Mouse (Mus musculus) ES-E14 (cell line): ENCODE results near the gene Cadps.

Experiments used
- CHD2 ChIP-seq: IDR thresholded peaks from 2 replicates; pipeline ENCODE4 v1.6.1; 2014; ENCODE audit warnings: mild to moderate bottlenecking, low read depth, low read length, inconsistent platforms
- HCFC1 ChIP-seq: IDR thresholded peaks from 2 replicates; pipeline ENCODE4 v1.6.1; 2012; ENCODE audit warnings: low read length, inconsistent platforms, borderline replicate concordance; ENCODE audit not compliant: insufficient read depth
- MAFK ChIP-seq: IDR thresholded peaks from 2 replicates; pipeline ENCODE4 v1.6.1; 2014; ENCODE audit warnings: mild to moderate bottlenecking, low read depth, low read length, inconsistent platforms; ENCODE audit not compliant: insufficient read depth
- ZC3H11A ChIP-seq: IDR thresholded peaks from 2 replicates; pipeline ENCODE4 v1.6.1; 2012; ENCODE audit warnings: low read depth, mild to moderate bottlenecking, inconsistent platforms, low read length, borderline replicate concordance
- ZNF384 ChIP-seq: IDR thresholded peaks from 2 replicates; pipeline ENCODE4 v1.6.1; 2012; ENCODE audit warnings: low read depth, low read length, inconsistent platforms

GRCm38 (mm10) chr14:12337421-12337997, 485.4 kb downstream of the Cadps start:
- TF ChIP-seq HCFC1 (no peak), ZNF384 (no peak; the same call in 1 of the 2 replicates), MAFK (no peak), ZC3H11A (no peak), CHD2 (no peak)
